In the genomic region with DNA sequence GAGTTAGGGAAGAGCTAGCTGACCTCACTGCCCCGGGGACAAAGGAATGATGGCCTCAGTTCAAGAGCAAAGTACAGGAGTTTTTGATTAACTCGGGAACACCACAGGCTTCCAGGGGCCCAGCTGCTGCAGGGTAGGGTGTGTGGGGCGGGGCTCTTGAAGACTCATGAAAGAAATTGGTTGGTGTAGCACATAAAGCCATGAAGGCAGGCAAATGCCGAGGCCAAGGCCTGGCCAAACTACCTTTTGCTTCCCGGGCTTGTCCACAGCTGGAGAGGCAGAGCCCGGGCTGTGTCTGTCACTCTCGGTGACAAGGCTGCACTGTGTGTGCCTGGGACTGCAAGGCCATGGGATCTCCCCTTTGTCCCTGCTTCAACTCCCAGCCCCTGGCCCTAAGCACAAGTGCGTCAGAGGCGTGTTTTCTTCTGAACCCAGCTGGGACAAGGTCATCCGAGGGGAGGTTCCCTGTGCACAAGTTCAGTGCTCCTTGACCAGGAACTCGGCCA, we compare ENCODE assay signal across 9 mouse cellular contexts. TPM values are rescaled to one million over a fixed set of nuclear protein-coding genes. Genes with fewer than 3 reads are reported as not detected.
DNase-seq lines count a peak whose midpoint lies in the region; ATAC-seq lines count a peak whose summit lies in the region.
"Had no signal": no experiment of that assay in that cellular context is flagged by ENCODE, and none has a peak within 500 bp of the region (broad histone marks: within the 10 kb centered on the region; RNA-seq: fewer than 3 reads in every experiment).

No protein-coding gene starts in this region.

- DNase-seq in hindbrain, embryonic 11.5 days (ENCODE audit: low spot score), result peak; percentile 45
- DNase-seq in embryonic facial prominence, embryonic 11.5 days (ENCODE audit: low spot score), result peak; percentile 81
- peak; percentile 73 for DNase-seq in intestine, embryonic 14.5 days (ENCODE audit: low spot score)
- peak; percentile 26 for DNase-seq in liver, embryonic 13.5 days
- no peak for DNase-seq in thymus, postnatal 0 days (ENCODE audit: low spot score)
- no peak for DNase-seq in urinary bladder, adult 18-20 months (ENCODE audit: low spot score in 2 of 2)

- ATAC-seq in hindbrain, embryonic 11.5 days (ENCODE audit: low FRiP score), result no peak
- ATAC-seq in hindbrain, embryonic 13.5 days (ENCODE audit: low FRiP score), result no peak
- peak; percentile 42; the same call in 1 of the 2 replicates for ATAC-seq in embryonic facial prominence, embryonic 11.5 days (replicated peaks; ENCODE audit: insufficient number of reproducible peaks, low FRiP score, low TSS enrichment, low read depth)
- peak; percentile 67 for ATAC-seq in intestine, embryonic 14.5 days (replicated peaks; ENCODE audit: low FRiP score, low TSS enrichment, low read depth)
- ATAC-seq in liver, embryonic 13.5 days (ENCODE audit: low read depth), result peak; percentile 65
- no peak for ATAC-seq in cerebellum, adult (ENCODE audit: insufficient number of reproducible peaks, low FRiP score, low TSS enrichment)

- H3K9me3 ChIP-seq in hindbrain, embryonic 11.5 days (ENCODE audit: control insufficient read depth, low read length), result no peaks in the 10 kb centered on the region
- no peaks in the 10 kb centered on the region for H3K9me3 ChIP-seq in hindbrain, embryonic 13.5 days
- no peaks in the 10 kb centered on the region for H3K9me3 ChIP-seq in embryonic facial prominence, embryonic 11.5 days (replicated peaks; ENCODE audit: control insufficient read depth, low read length)
- no peaks in the 10 kb centered on the region for H3K9me3 ChIP-seq in intestine, embryonic 14.5 days (ENCODE audit: control insufficient read depth, low read length)
- H3K9me3 ChIP-seq in liver, embryonic 13.5 days (replicated peaks), result no peaks in the 10 kb centered on the region

- no peaks in the 10 kb centered on the region; the same call in 1 of the 2 replicates for H3K27me3 ChIP-seq in hindbrain, embryonic 11.5 days (ENCODE audit: control insufficient read depth, insufficient read depth, low read length)
- peaks cover 38% of the 10 kb centered on the region for H3K27me3 ChIP-seq in hindbrain, embryonic 13.5 days
- no peaks in the 10 kb centered on the region for H3K27me3 ChIP-seq in embryonic facial prominence, embryonic 11.5 days (ENCODE audit: control insufficient read depth, insufficient read depth, low read length)
- H3K27me3 ChIP-seq in intestine, embryonic 14.5 days (replicated peaks; ENCODE audit: control insufficient read depth, insufficient read depth, low read length), result no peaks in the 10 kb centered on the region
- H3K27me3 ChIP-seq in liver, embryonic 13.5 days, result peaks cover 6% of the 10 kb centered on the region

- no peaks in the 10 kb centered on the region for H3K4me1 ChIP-seq in hindbrain, embryonic 11.5 days (replicated peaks; ENCODE audit: control insufficient read depth, insufficient read depth, low read length)
- H3K4me1 ChIP-seq in hindbrain, embryonic 13.5 days (replicated peaks), result no peaks in the 10 kb centered on the region; the same call in 1 of the 2 replicates
- H3K4me1 ChIP-seq in embryonic facial prominence, embryonic 11.5 days (ENCODE audit: control insufficient read depth, insufficient read depth, low read length), result peaks cover 7% of the 10 kb centered on the region
- peaks cover 36% of the 10 kb centered on the region for H3K4me1 ChIP-seq in intestine, embryonic 14.5 days (replicated peaks; ENCODE audit: control insufficient read depth, insufficient read depth, low read length)
- peaks cover 49% of the 10 kb centered on the region for H3K4me1 ChIP-seq in liver, embryonic 13.5 days (replicated peaks)

- WGBS in hindbrain, embryonic 11.5 days, result 13% methylated on average over 11 of the region's 11 CpGs
- WGBS in hindbrain, embryonic 13.5 days, result 12% methylated on average over 11 of the region's 11 CpGs
- 7% methylated on average over 11 of the region's 11 CpGs for WGBS in embryonic facial prominence, embryonic 11.5 days
- 21% methylated on average over 11 of the region's 11 CpGs for WGBS in intestine, embryonic 14.5 days
- 47% methylated on average over 11 of the region's 11 CpGs for WGBS in liver, embryonic 13.5 days (ENCODE audit: insufficient replicate concordance)

- no peak overlapping the region for H3K4me2 ChIP-seq in hindbrain, embryonic 11.5 days (replicated peaks; ENCODE audit: low read depth, low read length)
- no peak overlapping the region for H3K4me2 ChIP-seq in hindbrain, embryonic 13.5 days
- no peak overlapping the region for H3K4me2 ChIP-seq in embryonic facial prominence, embryonic 11.5 days (ENCODE audit: low read depth, low read length)
- H3K4me2 ChIP-seq in intestine, embryonic 14.5 days (ENCODE audit: low read length), result no peak overlapping the region
- H3K4me2 ChIP-seq in liver, embryonic 13.5 days, result 0 out of 2 replicates have a peak overlapping the region, but pooled peaks have one; percentile 13

- H3K27ac ChIP-seq in hindbrain, embryonic 11.5 days (ENCODE audit: low read depth, low read length), result no peak overlapping the region
- H3K27ac ChIP-seq in hindbrain, embryonic 13.5 days, result no peak overlapping the region
- peak overlapping the region; percentile 63 for H3K27ac ChIP-seq in embryonic facial prominence, embryonic 11.5 days (replicated peaks; ENCODE audit: low read depth, low read length)
- peak overlapping the region; percentile 92 for H3K27ac ChIP-seq in intestine, embryonic 14.5 days (ENCODE audit: low read depth)
- peak overlapping the region; percentile 76 for H3K27ac ChIP-seq in liver, embryonic 13.5 days
- H3K27ac ChIP-seq: macrophage had no signal

- no peak overlapping the region for H3K4me3 ChIP-seq in hindbrain, embryonic 11.5 days (ENCODE audit: low read depth, low read length)
- no peak overlapping the region for H3K4me3 ChIP-seq in hindbrain, embryonic 13.5 days
- no peak overlapping the region for H3K4me3 ChIP-seq in embryonic facial prominence, embryonic 11.5 days (ENCODE audit: low read depth, low read length)
- no peak overlapping the region for H3K4me3 ChIP-seq in intestine, embryonic 14.5 days (ENCODE audit: low read depth, low read length)
- H3K4me3 ChIP-seq in liver, embryonic 13.5 days (replicated peaks), result no peak overlapping the region

- H3K9ac ChIP-seq in hindbrain, embryonic 11.5 days (ENCODE audit: low read depth, low read length), result no peak overlapping the region
- H3K9ac ChIP-seq in hindbrain, embryonic 13.5 days, result no peak overlapping the region
- H3K9ac ChIP-seq in embryonic facial prominence, embryonic 11.5 days (replicated peaks; ENCODE audit: low read length), result no peak overlapping the region
- H3K9ac ChIP-seq in intestine, embryonic 14.5 days (ENCODE audit: low read length), result no peak overlapping the region
- H3K9ac ChIP-seq in liver, embryonic 13.5 days, result no peak overlapping the region

- H3K36me3 ChIP-seq in hindbrain, embryonic 11.5 days (ENCODE audit: control insufficient read depth, insufficient read depth, low read length), result no peaks in the 10 kb centered on the region
- H3K36me3 ChIP-seq in hindbrain, embryonic 13.5 days, result no peaks in the 10 kb centered on the region
- no peaks in the 10 kb centered on the region for H3K36me3 ChIP-seq in embryonic facial prominence, embryonic 11.5 days (replicated peaks; ENCODE audit: control insufficient read depth, insufficient read depth, low read depth, low read length)
- no peaks in the 10 kb centered on the region for H3K36me3 ChIP-seq in intestine, embryonic 14.5 days (ENCODE audit: control insufficient read depth, insufficient read depth, low read length)
- H3K36me3 ChIP-seq in liver, embryonic 13.5 days, result no peaks in the 10 kb centered on the region

RNA-seq across cellular contexts. Expression of a gene that starts 24.3 kb away (rescaled TPM):
- 34.7 and 41.4 TPM in 2 replicates for polyA plus RNA-seq in hindbrain, embryonic 11.5 days (2014; fragmentation: Nextera tagmentation; extraction: Ambion mirVana)
- polyA plus RNA-seq in hindbrain, embryonic 13.5 days (2015; fragmentation: Nextera tagmentation; extraction: Ambion mirVana), result 11.3 and 12.6 TPM in 2 replicates
- 73.3 and 73.5 TPM in 2 replicates for polyA plus RNA-seq in embryonic facial prominence, embryonic 11.5 days (2014; fragmentation: Nextera tagmentation; extraction: Ambion mirVana)
- 108 and 118 TPM in 2 replicates for polyA plus RNA-seq in intestine, embryonic 14.5 days (2014; fragmentation: Nextera tagmentation; extraction: Ambion mirVana)
- polyA plus RNA-seq in liver, embryonic 13.5 days (2015; fragmentation: Nextera tagmentation; extraction: Ambion mirVana), result 27.4 and 29.3 TPM in 2 replicates
- polyA plus RNA-seq in thymus, postnatal 0 days (2015; fragmentation: Nextera tagmentation; extraction: Ambion mirVana), result 11.7 and 12.6 TPM in 2 replicates

RNA-seq across cellular contexts. Expression of a gene that starts 46.6 kb away (rescaled TPM):
- polyA plus RNA-seq in hindbrain, embryonic 11.5 days (2014; fragmentation: Nextera tagmentation; extraction: Ambion mirVana), result 0.82 and 2.4 TPM in 2 replicates
- not detected in 2 replicates for polyA plus RNA-seq in hindbrain, embryonic 13.5 days (2015; fragmentation: Nextera tagmentation; extraction: Ambion mirVana)
- polyA plus RNA-seq in embryonic facial prominence, embryonic 11.5 days (2014; fragmentation: Nextera tagmentation; extraction: Ambion mirVana), result 4.9 and 6.1 TPM in 2 replicates
- 1.3 and 1.5 TPM in 2 replicates for polyA plus RNA-seq in intestine, embryonic 14.5 days (2014; fragmentation: Nextera tagmentation; extraction: Ambion mirVana)
- 0.09 and 0.10 TPM in 2 replicates for polyA plus RNA-seq in liver, embryonic 13.5 days (2015; fragmentation: Nextera tagmentation; extraction: Ambion mirVana)
- 54.0 and 60.0 TPM in 2 replicates for polyA plus RNA-seq in thymus, postnatal 0 days (2015; fragmentation: Nextera tagmentation; extraction: Ambion mirVana)

RNA-seq across cellular contexts. Expression of a gene that starts 53.8 kb away (rescaled TPM):
- polyA plus RNA-seq in hindbrain, embryonic 11.5 days (2014; fragmentation: Nextera tagmentation; extraction: Ambion mirVana), result not detected in 2 replicates
- 0.12 TPM in 1 of 2 replicates, not detected in the other for polyA plus RNA-seq in hindbrain, embryonic 13.5 days (2015; fragmentation: Nextera tagmentation; extraction: Ambion mirVana)
- polyA plus RNA-seq in embryonic facial prominence, embryonic 11.5 days (2014; fragmentation: Nextera tagmentation; extraction: Ambion mirVana), result 0.11 TPM in 1 of 2 replicates, not detected in the other
- polyA plus RNA-seq in intestine, embryonic 14.5 days (2014; fragmentation: Nextera tagmentation; extraction: Ambion mirVana), result 0.89 and 1.3 TPM in 2 replicates
- polyA plus RNA-seq in liver, embryonic 13.5 days (2015; fragmentation: Nextera tagmentation; extraction: Ambion mirVana), result not detected in 2 replicates
- polyA plus RNA-seq in thymus, postnatal 0 days (2015; fragmentation: Nextera tagmentation; extraction: Ambion mirVana), result 1.9 and 2.4 TPM in 2 replicates
- polyA plus RNA-seq: macrophage had no signal

Comparison
In these comparisons a context has a peak if more than half of its experiments do, and no peak if none do; other contexts are left out.
1. ATAC-seq: peak in embryonic facial prominence, embryonic 11.5 days (single experiment), intestine, embryonic 14.5 days (single experiment) and liver, embryonic 13.5 days (single experiment); none in hindbrain, embryonic 11.5 days (single experiment), hindbrain, embryonic 13.5 days (single experiment) and cerebellum, adult (single experiment).
2. DNase-seq: peak in hindbrain, embryonic 11.5 days (single experiment), embryonic facial prominence, embryonic 11.5 days (single experiment), intestine, embryonic 14.5 days (single experiment) and liver, embryonic 13.5 days (single experiment); none in thymus, postnatal 0 days (single experiment) and urinary bladder, adult 18-20 months (0 of 2).
3. H3K27ac ChIP-seq: peak in embryonic facial prominence, embryonic 11.5 days (single experiment), intestine, embryonic 14.5 days (single experiment) and liver, embryonic 13.5 days (single experiment); none in hindbrain, embryonic 11.5 days (single experiment) and hindbrain, embryonic 13.5 days (single experiment).